Mouse (Mus musculus) megakaryocyte, embryonic 14.5 days (primary cell): Measurements from ENCODE around the gene Elk3.

ENCODE experiments used
- FLI1 ChIP-seq: IDR thresholded peaks from 2 replicates; pipeline ENCODE4 v1.6.1; 2012; ENCODE audit warnings: low read length, inconsistent platforms, mixed read lengths
- GATA1 ChIP-seq: IDR thresholded peaks from 3 replicates; pipeline ENCODE4 v1.6.1; 2012; ENCODE audit warnings: mixed read lengths, low read length, inconsistent platforms, borderline replicate concordance

GRCm38 (mm10) chr10:93291843-93292242, 19.1 kb downstream of the Elk3 start:
- TF ChIP-seq FLI1 (no peak), GATA1 (no peak)
